Mouse (Mus musculus) CH12.LX (cell line): Measurements from ENCODE around the gene Prpf40b. TPM values are rescaled to one million over a fixed set of nuclear protein-coding genes. Genes with fewer than 3 reads are reported as not detected.

Experiments
- DNase-seq: peaks from one replicate; pipeline ENCODE4 v3.0.0-alpha.2; 2013; ENCODE audit errors: extremely low read depth
- H3K27ac ChIP-seq: 2 replicates; pipeline ENCODE4 v1.5.1; 2012; ENCODE audit warnings: low read depth, mild to moderate bottlenecking, control low read depth, moderate library complexity; ENCODE audit not compliant: insufficient read depth
- H3K27me3 ChIP-seq: replicated peaks from 2 replicates; pipeline ENCODE3; 2012; ENCODE audit warnings: inconsistent platforms
- H3K36me3 ChIP-seq, 2 experiments: replicated peaks in 1 of 2; 2 replicates each; pipeline versions ENCODE3 to v1.6.1; 2012; ENCODE audit warnings: inconsistent platforms in 1 of 2, low read length in 1 of 2, mild to moderate bottlenecking in 1 of 2, mixed read lengths in 1 of 2, moderate library complexity in 1 of 2; ENCODE audit not compliant: control insufficient read depth in 1 of 2, insufficient read depth in 1 of 2
- H3K4me1 ChIP-seq, 2 experiments: 2 replicates each; pipeline ENCODE4 v1.6.1; 2012; ENCODE audit warnings: inconsistent platforms in 1 of 2, moderate library complexity in 1 of 2; ENCODE audit not compliant: insufficient read depth in 2 of 2, control insufficient read depth in 1 of 2
- H3K4me2 ChIP-seq: 2 replicates; pipeline ENCODE4 v1.6.1; 2012; ENCODE audit warnings: low read depth, mild to moderate bottlenecking, control low read depth; ENCODE audit not compliant: poor library complexity, insufficient read depth, severe bottlenecking
- H3K4me3 ChIP-seq, 3 experiments: fragments of 150-350 bp in 1 of 3; sonication (generic) in 1 of 3; replicated peaks in 1 of 3; 2 replicates each; pipeline versions ENCODE3 to v1.5.1; 2011 to 2012; ENCODE audit warnings: low read depth in 2 of 3, low read length in 2 of 3, mild to moderate bottlenecking in 2 of 3, moderate library complexity in 2 of 3, control low read depth in 1 of 3, improper control_type of control experiment in 1 of 3, inconsistent platforms in 1 of 3, mixed read lengths in 1 of 3; ENCODE audit not compliant: poor library complexity in 1 of 3
- H3K79me2 ChIP-seq: replicated peaks from 2 replicates; pipeline ENCODE4 v1.6.1; 2012; ENCODE audit warnings: mild to moderate bottlenecking, moderate library complexity; ENCODE audit not compliant: control insufficient read depth, poor library complexity, insufficient read depth, severe bottlenecking; ENCODE audit errors: extremely low read depth
- H3K9ac ChIP-seq: 2 replicates; pipeline ENCODE4 v1.6.1; 2012; ENCODE audit warnings: low read depth, mild to moderate bottlenecking, control low read depth, moderate library complexity; ENCODE audit not compliant: insufficient read depth
- H3K9me3 ChIP-seq: replicated peaks from 2 replicates; pipeline ENCODE3; 2012; ENCODE audit warnings: low read length, inconsistent platforms, mixed read lengths
- BHLHE40 ChIP-seq: IDR thresholded peaks from 2 replicates; pipeline ENCODE4 v1.6.1; 2011; ENCODE audit warnings: mild to moderate bottlenecking, low read depth, low read length, improper control_type of control experiment
- CHD2 ChIP-seq: IDR thresholded peaks from 2 replicates; pipeline ENCODE4 v1.6.1; 2011; ENCODE audit warnings: low read length, improper control_type of control experiment
- E2F4 ChIP-seq: IDR thresholded peaks from 2 replicates; pipeline ENCODE4 v1.6.1; 2011; ENCODE audit warnings: low read depth, low read length, improper control_type of control experiment; ENCODE audit not compliant: insufficient replicate concordance
- ELF1 ChIP-seq: IDR thresholded peaks from 2 replicates; pipeline ENCODE4 v1.6.1; 2014; ENCODE audit warnings: low read depth, mild to moderate bottlenecking, inconsistent platforms, low read length, improper control_type of control experiment
- EP300 ChIP-seq: IDR thresholded peaks from 2 replicates; pipeline ENCODE4 v1.6.1; 2011; ENCODE audit warnings: low read length, improper control_type of control experiment
- ETS1 ChIP-seq: conservative IDR thresholded peaks from 2 replicates; pipeline ENCODE4 v1.6.1; 2012; ENCODE audit warnings: low read depth, mild to moderate bottlenecking, inconsistent platforms, low read length, improper control_type of control experiment, moderate library complexity
- GABPA ChIP-seq: IDR thresholded peaks from 2 replicates; pipeline ENCODE4 v1.6.1; 2012; ENCODE audit warnings: low read depth, low read length, improper control_type of control experiment, inconsistent platforms; ENCODE audit not compliant: insufficient replicate concordance
- HCFC1 ChIP-seq: IDR thresholded peaks from 2 replicates; pipeline ENCODE4 v1.6.1; 2012; ENCODE audit warnings: low read depth, mild to moderate bottlenecking, inconsistent platforms, low read length, improper control_type of control experiment
- IRF4 ChIP-seq: IDR thresholded peaks from 2 replicates; pipeline ENCODE4 v1.6.1; 2014; ENCODE audit warnings: low read depth, mild to moderate bottlenecking, inconsistent platforms, low read length, improper control_type of control experiment
- JUND ChIP-seq: conservative IDR thresholded peaks from 2 replicates; pipeline ENCODE4 v1.6.1; 2011; ENCODE audit warnings: low read depth, low read length, improper control_type of control experiment
- KAT2A ChIP-seq: IDR thresholded peaks from 2 replicates; pipeline ENCODE4 v1.6.1; 2012; ENCODE audit warnings: low read length, improper control_type of control experiment, inconsistent platforms; ENCODE audit not compliant: insufficient replicate concordance
- MAX ChIP-seq: IDR thresholded peaks from 2 replicates; pipeline ENCODE4 v1.6.1; 2011; ENCODE audit warnings: low read length, improper control_type of control experiment
- MAZ ChIP-seq: IDR thresholded peaks from 2 replicates; pipeline ENCODE4 v1.6.1; 2012; ENCODE audit warnings: low read depth, mild to moderate bottlenecking, inconsistent platforms, low read length, improper control_type of control experiment, moderate library complexity
- MXI1 ChIP-seq: IDR thresholded peaks from 2 replicates; pipeline ENCODE4 v1.6.1; 2011; ENCODE audit warnings: mild to moderate bottlenecking, low read depth, low read length, improper control_type of control experiment
- MYC ChIP-seq: IDR thresholded peaks from 2 replicates; pipeline ENCODE4 v1.6.1; 2011; ENCODE audit warnings: low read depth, mild to moderate bottlenecking, improper control_type of control experiment, low read length
- NELFE ChIP-seq: IDR thresholded peaks from 2 replicates; pipeline ENCODE4 v1.6.1; 2011; ENCODE audit warnings: low read depth, low read length, improper control_type of control experiment
- POLR2A ChIP-seq: IDR thresholded peaks from 2 replicates; pipeline ENCODE4 v1.6.1; 2011; ENCODE audit warnings: low read depth, mild to moderate bottlenecking, improper control_type of control experiment, low read length
- POLR2AphosphoS2 ChIP-seq: IDR thresholded peaks from 2 replicates; pipeline ENCODE4 v1.6.1; 2011; ENCODE audit warnings: low read depth, low read length, improper control_type of control experiment
- TBP ChIP-seq: conservative IDR thresholded peaks from 2 replicates; pipeline ENCODE4 v1.6.1; 2011; ENCODE audit warnings: low read depth, low read length, improper control_type of control experiment
- TCF12 ChIP-seq: IDR thresholded peaks from 2 replicates; pipeline ENCODE4 v1.6.1; 2014; ENCODE audit warnings: low read depth, mild to moderate bottlenecking, inconsistent platforms, low read length, improper control_type of control experiment
- ZC3H11A ChIP-seq: IDR thresholded peaks from 2 replicates; pipeline ENCODE4 v1.6.1; 2012; ENCODE audit warnings: low read depth, mild to moderate bottlenecking, inconsistent platforms, low read length, improper control_type of control experiment
- ZKSCAN1 ChIP-seq: IDR thresholded peaks from 2 replicates; pipeline ENCODE4 v1.6.1; 2012; ENCODE audit warnings: low read depth, inconsistent platforms, low read length, improper control_type of control experiment, borderline replicate concordance
- ZMIZ1 ChIP-seq: IDR thresholded peaks from 2 replicates; pipeline ENCODE4 v1.6.1; 2012; ENCODE audit warnings: low read depth, mild to moderate bottlenecking, inconsistent platforms, low read length, improper control_type of control experiment
- dilution Hi-C: fragments of 300-500 bp; cut with MboI; formaldehyde crosslinking; loops from 2 replicates; pipeline ENCODE4 v1.14.3; 2020; ENCODE audit warnings: low sequenced_read_pairs; ENCODE audit not compliant: extremely low pct_unique_long_range_greater_than_20kb, extremely low pct_ligation_motif_present
- in situ Hi-C: fragments of 300-500 bp; cut with MboI; formaldehyde crosslinking; loops from 3 replicates; pipeline ENCODE4 v1.14.3; 2019; ENCODE audit warnings: low sequenced_read_pairs, low pct_ligation_motif_present, low pct_unique_long_range_greater_than_20kb, mixed read lengths
- polyA plus RNA-seq: library from polyadenylated mRNA; unstranded; fragments of >175 nt; gene quantifications from 2 replicates; pipeline ENCODE4 v1.2.1, GENCODE M21; 2012; ENCODE audit warnings: low read depth; ENCODE audit not compliant: insufficient read length
- total RNA-seq, 2 experiments: library from RNA; depleted of rRNA; stranded (reverse); fragments of 300-350 nt in 1 of 2; fragments of >200 nt in 1 of 2; gene quantifications; 2 replicates each; pipeline ENCODE4 v1.2.3; 2012 to 2014

Prpf40b gene
- total and polyA plus RNA-seq, 3 experiments: 11.7 to 31.8 (median 27.9) TPM

GRCm38 (mm10) chr15:99339669-99340068 is 44.8 kb downstream of the Prpf40b start:
- H3K9me3 ChIP-seq: no peaks in the 10 kb centered on the region
- in situ Hi-C loops (no loop called here), dilution Hi-C loops (no loop called here)
- H3K27me3 ChIP-seq: no peaks in the 10 kb centered on the region
- peaks cover 50 to 93% of the 10 kb centered on the region in 2 experiments for H3K4me1 ChIP-seq
- H3K9ac ChIP-seq: no peak overlapping the region
- H3K36me3 ChIP-seq: peaks cover 3 to 41% of the 10 kb centered on the region in 2 experiments
- H3K4me2 ChIP-seq: no peak overlapping the region
- H3K27ac ChIP-seq: no peak overlapping the region
- no peak for DNase-seq
- TF ChIP-seq KAT2A (no peak), E2F4 (no peak), ZMIZ1 (no peak), ETS1 (no peak)
- peaks cover 9% of the 10 kb centered on the region; the same call in 1 of the 2 replicates for H3K79me2 ChIP-seq
- H3K4me3 ChIP-seq: no peak overlapping the region

DNA sequence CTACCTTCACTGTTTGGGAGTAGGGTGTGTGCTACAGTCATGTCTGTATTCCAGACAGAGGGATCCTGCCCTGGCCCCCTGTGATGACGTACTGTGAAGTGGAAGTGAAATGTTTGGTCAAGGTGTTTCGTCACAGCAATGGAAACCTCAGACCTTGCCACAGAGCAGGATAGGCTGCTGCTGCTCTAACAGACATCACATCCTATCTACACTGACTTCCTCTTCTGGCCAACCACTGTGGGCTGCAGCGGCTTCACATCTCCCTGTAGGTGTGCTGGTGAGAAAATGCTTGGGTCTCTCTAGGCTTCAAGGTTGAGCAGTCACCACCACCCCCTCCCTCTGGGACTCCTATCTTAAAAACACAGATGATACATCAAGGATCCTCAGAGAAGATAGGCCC is 46.2 kb downstream of the Prpf40b start:
- TF ChIP-seq NELFE (no peak), EP300 (peak; percentile 66; the same call in 1 of the 2 replicates), MYC (no peak; the same call in 1 of the 2 replicates), ETS1 (peak; percentile 85), TCF12 (peak; percentile 60; the same call in 1 of the 2 replicates), TBP (0 out of 2 replicates have a peak, but pooled peaks have one; percentile 31), GABPA (peak; percentile 79), POLR2AphosphoS2 (no peak), ZC3H11A (no peak), HCFC1 (peak; percentile 33), IRF4 (peak; percentile 65; the same call in 1 of the 2 replicates), MAZ (peak; percentile 63; the same call in 1 of the 2 replicates), POLR2A (peak; percentile 39; the same call in 1 of the 2 replicates), JUND (no peak), KAT2A (0 out of 2 replicates have a peak, but pooled peaks have one; percentile 17), MXI1 (peak; percentile 35; the same call in 1 of the 2 replicates), ELF1 (peak; percentile 59), MAX (0 out of 2 replicates have a peak, but pooled peaks have one; percentile 13), ZKSCAN1 (no peak), BHLHE40 (peak; percentile 53), CHD2 (no peak)
- Histone ChIP-seq H3K9ac (no peak overlapping the region), H3K9me3 (no peaks in the 10 kb centered on the region), H3K27me3 (no peaks in the 10 kb centered on the region), H3K79me2 (peaks cover 9% of the 10 kb centered on the region), H3K4me1 (peaks cover 55 to 93% of the 10 kb centered on the region in 2 experiments), H3K4me3 (no peak overlapping the region), H3K27ac (no peak overlapping the region), H3K36me3 (peaks cover 0 to 29% of the 10 kb centered on the region in 2 experiments), H3K4me2 (0 out of 2 replicates have a peak overlapping the region, but pooled peaks have one; percentile 11)
- peak; percentile 94 for DNase-seq
- in situ Hi-C loops (no loop called here), dilution Hi-C loops (no loop called here)
